Mouse (Mus musculus): ENCODE data around the gene Gm7247. TPM values are rescaled to one million over a fixed set of nuclear protein-coding genes. Genes with fewer than 3 reads are reported as not detected.

The Gm7247 gene
- polyA plus RNA-seq (2012; rRNA removed) = not detected in 2 replicates

GRCm38 (mm10) chr14:51361456-51361855, at the start of gene Gm7247:
TSS of gene Gm7247 (plus strand) at chr14:51361756.

GRCm38 (mm10) chr14:51410520-51410919, 49.0 kb downstream of the Gm7247 start, which contains the start of gene Vmn2r88:
TSS of gene Vmn2r88 (plus strand) at chr14:51410820.

GRCm38 (mm10) chr14:51451557-51451956, 90.0 kb downstream of the Gm7247 start, which contains the start of gene Vmn2r89:
TSS of gene Vmn2r89 (plus strand) at chr14:51451857.

GRCm38 (mm10) chr14:51552490-51552889, 190.9 kb downstream of the Gm7247 start, which contains the start of gene Gm5622:
TSS of gene Gm5622 (plus strand) at chr14:51552790.

DNA sequence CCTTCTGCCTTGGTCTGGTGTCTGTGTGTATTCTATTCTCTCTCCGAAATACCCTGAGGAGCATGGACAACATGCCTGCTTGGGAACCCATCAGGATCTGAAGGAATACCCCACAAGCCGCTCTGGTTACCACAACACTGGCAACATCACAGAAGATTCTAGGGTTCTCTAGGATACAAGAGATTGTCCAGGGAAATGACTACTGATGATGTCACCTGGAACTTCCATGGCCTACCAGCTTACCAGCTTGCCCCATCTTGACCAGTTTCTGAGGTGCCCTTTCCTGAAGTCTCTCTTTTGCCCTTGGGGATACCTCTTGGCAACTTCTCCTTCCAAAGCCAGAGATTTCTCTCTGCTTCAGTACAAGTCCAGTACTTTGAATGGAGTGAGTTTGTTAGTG, 212.4 kb downstream of the Gm7247 start, which contains the start of gene Gm17175:
Gm17175 (minus strand) TSS at position 101 of the 400 bp plus-strand sequence.

GRCm38 (mm10) chr14:51592039-51592438, 230.5 kb downstream of the Gm7247 start, which contains the start of gene Gm17174:
TSS of gene Gm17174 (minus strand) at chr14:51592139.

DNA sequence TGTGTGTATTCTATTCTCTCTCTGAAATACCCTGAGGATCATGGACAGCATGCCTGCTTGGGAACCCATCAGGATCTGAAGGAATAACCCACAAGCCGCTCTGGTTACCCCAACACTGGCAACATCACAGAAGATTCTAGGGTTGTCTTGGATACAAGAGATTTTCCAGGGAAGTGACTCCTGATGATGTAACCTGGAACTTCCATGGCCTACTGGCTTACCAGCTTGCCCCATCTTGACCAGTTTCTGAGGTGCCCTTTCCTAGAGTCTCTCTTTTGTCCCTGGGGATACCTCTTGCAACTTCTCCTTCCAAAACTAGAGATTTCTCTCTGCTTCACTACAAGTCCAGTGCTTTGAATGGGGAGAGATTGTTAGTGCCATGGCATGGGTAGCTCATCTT, 249.7 kb downstream of the Gm7247 start, which contains the start of gene Gm17078:
Gm17078 (minus strand) TSS at position 101 of the 400 bp plus-strand sequence.

Other genes with a start within 250 kb of the Gm7247 start
- gene Eddm3b, start 247.3 kb upstream of the Gm7247 start, polyA plus RNA-seq (2012; rRNA removed) = 0.06 TPM in 1 of 2 replicates, not detected in the other
- 0.44 and 1.2 TPM in 2 replicates for gene Rnase6, start 237.8 kb upstream of the Gm7247 start, polyA plus RNA-seq (2012; rRNA removed)
- 13.9 and 17.8 TPM in 2 replicates for gene Rnase1, start 215.0 kb upstream of the Gm7247 start, polyA plus RNA-seq (2012; rRNA removed)
- 0.10 and 0.35 TPM in 2 replicates for gene Rnase2b, start 199.5 kb upstream of the Gm7247 start, polyA plus RNA-seq (2012; rRNA removed)
- gene Ang2, start 162.6 kb upstream of the Gm7247 start, polyA plus RNA-seq (2012; rRNA removed) = not detected in 2 replicates
- not detected in 2 replicates for gene Ear14, start 158.4 kb upstream of the Gm7247 start, polyA plus RNA-seq (2012; rRNA removed)
- gene Rnase2a, start 105.6 kb upstream of the Gm7247 start, polyA plus RNA-seq (2012; rRNA removed) = 2.3 and 9.4 TPM in 2 replicates
- gene Vmn2r88, start 49.1 kb downstream of the Gm7247 start, polyA plus RNA-seq (2012; rRNA removed) = not detected in 2 replicates
- gene Vmn2r89, start 90.1 kb downstream of the Gm7247 start, polyA plus RNA-seq (2012; rRNA removed) = not detected in 2 replicates
- gene Gm5622, start 191.0 kb downstream of the Gm7247 start, polyA plus RNA-seq (2012; rRNA removed) = not detected in 2 replicates
- gene Gm17175, start 212.3 kb downstream of the Gm7247 start, polyA plus RNA-seq (2012; rRNA removed) = not detected in 2 replicates
- not detected in 2 replicates for gene Gm17174, start 230.4 kb downstream of the Gm7247 start, polyA plus RNA-seq (2012; rRNA removed)
- gene Gm17078, start 249.6 kb downstream of the Gm7247 start, polyA plus RNA-seq (2012; rRNA removed) = not detected in 2 replicates